In the genomic region with DNA sequence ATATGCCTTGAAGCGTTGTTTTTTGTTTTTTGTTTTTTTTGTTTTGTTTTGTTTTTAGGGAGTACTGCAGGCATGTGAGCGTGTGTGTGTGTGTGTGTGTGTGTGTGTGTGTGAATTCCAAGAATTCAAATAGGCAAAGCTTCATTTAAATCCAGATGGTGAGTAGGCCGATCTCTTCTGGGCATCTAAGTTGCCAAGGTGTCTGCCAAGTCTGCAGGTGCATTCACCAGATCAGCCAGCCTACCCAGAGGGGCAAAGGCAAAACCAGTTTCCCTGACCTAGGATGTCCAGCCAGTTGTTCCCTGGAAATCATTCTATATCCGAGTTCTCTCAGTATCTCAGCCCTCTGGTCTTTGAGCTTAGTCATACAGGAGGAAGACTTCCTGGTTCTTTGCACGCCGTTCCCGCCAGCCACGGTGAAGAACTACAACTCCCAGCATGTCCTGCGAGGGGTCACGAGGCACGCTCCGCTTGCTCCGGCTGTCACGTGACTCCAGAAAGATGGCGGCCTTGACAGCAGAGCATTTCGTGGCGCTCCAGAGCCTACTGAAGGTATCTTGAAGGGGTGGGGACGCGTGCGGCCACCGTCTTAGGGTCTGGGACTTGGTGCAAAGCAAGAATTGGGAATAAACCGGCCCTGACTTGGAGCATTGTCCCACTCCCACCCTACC, we compare ENCODE assay signal across 8 mouse cellular contexts. TPM values are rescaled to one million over a fixed set of nuclear protein-coding genes. Genes with fewer than 3 reads are reported as not detected.
DNase-seq lines count a peak whose midpoint lies in the region; ATAC-seq and TF ChIP-seq lines count a peak whose summit lies in the region.

Commd9 (plus strand) TSS at position 480 of the 671 bp plus-strand sequence.

- peak within 1 kb of the TSS; percentile 91 for H3K4me3 ChIP-seq in bone marrow, adult 2 months (replicated peaks; ENCODE audit: control insufficient read depth, low read depth, low read length)
- peak within 1 kb of the TSS; percentile 83 for H3K4me3 ChIP-seq in embryonic facial prominence, embryonic 15.5 days (replicated peaks)
- peak within 1 kb of the TSS; percentile 64 for H3K4me3 ChIP-seq in limb, embryonic 14.5 days (replicated peaks; ENCODE audit: low read length)
- H3K4me3 ChIP-seq in midbrain, postnatal 0 days (ENCODE audit: low read depth, low read length): peak within 1 kb of the TSS; percentile 64

- peak; percentile 92 for ATAC-seq in embryonic facial prominence, embryonic 15.5 days (ENCODE audit: insufficient number of reproducible peaks, low FRiP score, low TSS enrichment, low read depth)
- ATAC-seq in limb, embryonic 14.5 days (ENCODE audit: low FRiP score, low read depth): peak; percentile 97
- peak; percentile 96 for ATAC-seq in midbrain, postnatal 0 days (ENCODE audit: low FRiP score)

- peak within 1 kb of the TSS; percentile 66 for H3K4me2 ChIP-seq in embryonic facial prominence, embryonic 15.5 days (replicated peaks)
- H3K4me2 ChIP-seq in limb, embryonic 14.5 days (replicated peaks; ENCODE audit: low read depth, low read length, severe bottlenecking): peak within 1 kb of the TSS; percentile 66
- H3K4me2 ChIP-seq in midbrain, postnatal 0 days (ENCODE audit: low read depth, low read length, poor library complexity, severe bottlenecking): peak within 1 kb of the TSS; percentile 54

- DNase-seq in 416B (ENCODE audit: low read depth): peak; percentile 97
- DNase-seq in heart, adult 8-10 months (ENCODE audit: low spot score): peak; percentile 95
- peak; percentile 96 for DNase-seq in kidney, adult 9 months
- peak; percentile 93 for DNase-seq in limb, embryonic 14.5 days (ENCODE audit: low spot score)
- DNase-seq in midbrain, postnatal 0 days (ENCODE audit: low spot score): peak; percentile 94
- peak; percentile 75 to 88 for DNase-seq in spleen, postnatal 14 days (ENCODE audit: low spot score in 2 of 2)

- TF ChIP-seq CTCF in bone marrow, adult 2 months (IDR thresholded peaks at IDR 0.05; ENCODE audit: control insufficient read depth, insufficient read depth, low read length): no peak
- TF ChIP-seq CTCF in midbrain, postnatal 0 days (IDR thresholded peaks at IDR 0.05): peak; percentile 8; the same call in 1 of the 2 replicates

- no peaks in the 10 kb centered on the region for H3K9me3 ChIP-seq in embryonic facial prominence, embryonic 15.5 days (replicated peaks)
- no peaks in the 10 kb centered on the region for H3K9me3 ChIP-seq in limb, embryonic 14.5 days (ENCODE audit: control insufficient read depth, low read length)
- H3K9me3 ChIP-seq in midbrain, postnatal 0 days (ENCODE audit: low read length): no peaks in the 10 kb centered on the region

- H3K27me3 ChIP-seq in embryonic facial prominence, embryonic 15.5 days: no peaks in the 10 kb centered on the region
- H3K27me3 ChIP-seq in limb, embryonic 14.5 days (ENCODE audit: control insufficient read depth, insufficient read depth, low read length): no peaks in the 10 kb centered on the region
- no peaks in the 10 kb centered on the region for H3K27me3 ChIP-seq in midbrain, postnatal 0 days (ENCODE audit: insufficient read depth, low read length)

- peak within 1 kb of the TSS; percentile 60 for H3K9ac ChIP-seq in embryonic facial prominence, embryonic 15.5 days
- H3K9ac ChIP-seq in limb, embryonic 14.5 days (ENCODE audit: low read depth, low read length, severe bottlenecking): peak within 1 kb of the TSS; percentile 59
- H3K9ac ChIP-seq in midbrain, postnatal 0 days (replicated peaks; ENCODE audit: low read length, poor library complexity, severe bottlenecking): peak within 1 kb of the TSS; percentile 74

- H3K4me1 ChIP-seq in bone marrow, adult 2 months (ENCODE audit: control insufficient read depth, insufficient read depth, low read length): no peaks in the 10 kb centered on the region
- H3K4me1 ChIP-seq in embryonic facial prominence, embryonic 15.5 days: peaks cover 8% of the 10 kb centered on the region
- H3K4me1 ChIP-seq in limb, embryonic 14.5 days (ENCODE audit: control insufficient read depth, insufficient read depth, low read length): peaks cover 7% of the 10 kb centered on the region
- H3K4me1 ChIP-seq in midbrain, postnatal 0 days (ENCODE audit: insufficient read depth, low read length): peaks cover 10% of the 10 kb centered on the region; the same call in 1 of the 2 replicates

- H3K36me3 ChIP-seq in embryonic facial prominence, embryonic 15.5 days: no peaks in the 10 kb centered on the region
- no peaks in the 10 kb centered on the region for H3K36me3 ChIP-seq in limb, embryonic 14.5 days (ENCODE audit: control insufficient read depth, insufficient read depth, low read length)
- no peaks in the 10 kb centered on the region for H3K36me3 ChIP-seq in midbrain, postnatal 0 days (ENCODE audit: insufficient read depth, low read length)

- H3K27ac ChIP-seq in bone marrow, adult 2 months (ENCODE audit: control insufficient read depth, insufficient read depth, low read depth, low read length, poor library complexity): no peak within 1 kb of the TSS; the same call in 1 of the 2 replicates
- H3K27ac ChIP-seq in embryonic facial prominence, embryonic 15.5 days (replicated peaks): no peak within 1 kb of the TSS
- H3K27ac ChIP-seq in limb, embryonic 14.5 days (replicated peaks; ENCODE audit: low read depth, low read length): no peak within 1 kb of the TSS
- H3K27ac ChIP-seq in midbrain, postnatal 0 days (ENCODE audit: low read depth, low read length): peak within 1 kb of the TSS; percentile 77

- peak; percentile 71; the same call in 1 of the 2 replicates for TF ChIP-seq POLR2A in bone marrow, adult 2 months (IDR thresholded peaks at IDR 0.05; ENCODE audit: borderline replicate concordance, control insufficient read depth, low read depth, low read length)
- no peak for TF ChIP-seq POLR2A in limb, embryonic 14.5 days (IDR thresholded peaks at IDR 0.05; ENCODE audit: borderline replicate concordance, extremely low read depth, insufficient read depth, insufficient read length)

- 10% methylated on average over 22 of the region's 22 CpGs for WGBS in bone marrow, adult 2 months
- 13% methylated on average over 22 of the region's 22 CpGs for WGBS in embryonic facial prominence, embryonic 15.5 days
- 12% methylated on average over 22 of the region's 22 CpGs for WGBS in limb, embryonic 14.5 days
- WGBS in midbrain, postnatal 0 days: 12% methylated on average over 22 of the region's 22 CpGs

RNA-seq across cellular contexts. Expression of gene Commd9, which starts in this region (rescaled TPM):
- polyA plus RNA-seq in bone marrow, adult 2 months (2011; ENCODE audit: insufficient read depth, insufficient read length, low replicate concordance, missing spikeins): 11.1 and 11.5 TPM in 2 replicates
- 66.8 and 70.8 TPM in 2 replicates for polyA plus RNA-seq in embryonic facial prominence, embryonic 15.5 days (2015; fragmentation: Nextera tagmentation; extraction: Ambion mirVana)
- total RNA-seq in heart, adult 8-10 months (2022): 10 to 100 TPM; 27.7 to 32.8 (median 30.0) TPM
- 114 and 140 TPM in 2 replicates for polyA plus RNA-seq in limb, embryonic 14.5 days (2012; rRNA removed)
- 68.8 and 72.7 TPM in 2 replicates for polyA plus RNA-seq in limb, embryonic 14.5 days (2014; fragmentation: Nextera tagmentation; extraction: Ambion mirVana)
- total RNA-seq in midbrain, postnatal 0 days (2014; rRNA removed): 154 and 257 TPM in 2 replicates
- polyA plus RNA-seq in midbrain, postnatal 0 days (2015; fragmentation: Nextera tagmentation; extraction: Ambion mirVana): 101 and 108 TPM in 2 replicates
